Mouse (Mus musculus) midbrain, embryonic 11.5 days (tissue): ENCODE data around the gene Slc30a3. TPM values are rescaled to one million over a fixed set of nuclear protein-coding genes. Genes with fewer than 3 reads are reported as not detected.
"Not testable (repeated sequence)": the region's sequence is repeated elsewhere in the genome, so short reads cannot be mapped to it uniquely, and the experiment has no call there.

ENCODE experiments used
- ATAC-seq: fragments of 200-750 bp; cut with Nextera tagmentation; 2 replicates; pipeline ENCODE4 v1.8.0; 2017; ENCODE audit warnings: moderate TSS enrichment, moderate library complexity; ENCODE audit not compliant: low FRiP score
- DNase-seq: peaks from one replicate; pipeline ENCODE4 v3.0.0; 2015; ENCODE audit warnings: low spot score; ENCODE audit errors: missing footprints
- H3K27ac ChIP-seq: fragments of 300-500 bp; sonication (generic); 2 replicates; pipeline ENCODE4 v1.5.1; 2014; ENCODE audit warnings: low read depth, low read length
- H3K27me3 ChIP-seq: fragments of 300-500 bp; sonication (generic); 2 replicates; pipeline ENCODE4 v1.6.1; 2014; ENCODE audit warnings: mild to moderate bottlenecking, low read length, moderate library complexity, mixed read lengths; ENCODE audit not compliant: control insufficient read depth, insufficient read depth
- H3K36me3 ChIP-seq: fragments of 300-500 bp; sonication (generic); 2 replicates; pipeline ENCODE4 v1.6.1; 2014; ENCODE audit warnings: mild to moderate bottlenecking, low read length, moderate library complexity, mixed read lengths; ENCODE audit not compliant: control insufficient read depth, insufficient read depth
- H3K4me1 ChIP-seq: fragments of 300-500 bp; sonication (generic); 2 replicates; pipeline ENCODE4 v1.6.1; 2014; ENCODE audit warnings: low read length; ENCODE audit not compliant: control insufficient read depth, insufficient read depth
- H3K4me2 ChIP-seq: fragments of 300-500 bp; sonication (generic); 2 replicates; pipeline ENCODE4 v1.6.1; 2014; ENCODE audit warnings: mild to moderate bottlenecking, moderate library complexity
- H3K4me3 ChIP-seq: fragments of 300-500 bp; sonication (generic); 2 replicates; pipeline ENCODE4 v1.5.1; 2014; ENCODE audit warnings: low read depth, low read length
- H3K9ac ChIP-seq: fragments of 300-500 bp; sonication (generic); 2 replicates; pipeline ENCODE4 v1.6.1; 2014; ENCODE audit warnings: low read length
- H3K9me3 ChIP-seq: fragments of 300-500 bp; sonication (generic); 2 replicates; pipeline ENCODE4 v1.6.1; 2016; ENCODE audit warnings: low read length; ENCODE audit not compliant: control insufficient read depth
- WGBS: fragments of 180-500 bp; shearing (Covaris S2); extraction: QIAGEN DNeasy Blood & Tissue Kit; methylation state at CpG from one replicate; pipeline ENCODE4 v1.1.7; 2014; 5-methylcytosine and 5-hydroxymethylcytosine counted together
- polyA plus RNA-seq: library from polyadenylated mRNA; unstranded; fragments of >200 nt; fragmentation: Nextera tagmentation; extraction: Ambion mirVana; gene quantifications from 2 replicates; pipeline ENCODE4 v1.2.1, GENCODE M21; 2014

Gene Slc30a3
- polyA plus RNA-seq, 1 experiment from 2014 or later: 6.9 TPM

- no peak overlapping the region for H3K27ac ChIP-seq
- no peaks in the 10 kb centered on the region for H3K9me3 ChIP-seq
- no peak overlapping the region for H3K9ac ChIP-seq
- ATAC-seq: no peak
- H3K4me3 ChIP-seq: no peak overlapping the region
- H3K4me1 ChIP-seq: no peaks in the 10 kb centered on the region
- H3K36me3 ChIP-seq: peaks cover 41% of the 10 kb centered on the region
- H3K4me2 ChIP-seq: no peak overlapping the region
- no peaks in the 10 kb centered on the region for H3K27me3 ChIP-seq
- 92% methylated on average over 3 of the region's 3 CpGs for whole genome bisulfite sequencing
- no peak for DNase-seq
These were observed 38.2 kb downstream of the Slc30a3 start for GRCm38 (mm10) chr5:31069810-31070209.

DNA sequence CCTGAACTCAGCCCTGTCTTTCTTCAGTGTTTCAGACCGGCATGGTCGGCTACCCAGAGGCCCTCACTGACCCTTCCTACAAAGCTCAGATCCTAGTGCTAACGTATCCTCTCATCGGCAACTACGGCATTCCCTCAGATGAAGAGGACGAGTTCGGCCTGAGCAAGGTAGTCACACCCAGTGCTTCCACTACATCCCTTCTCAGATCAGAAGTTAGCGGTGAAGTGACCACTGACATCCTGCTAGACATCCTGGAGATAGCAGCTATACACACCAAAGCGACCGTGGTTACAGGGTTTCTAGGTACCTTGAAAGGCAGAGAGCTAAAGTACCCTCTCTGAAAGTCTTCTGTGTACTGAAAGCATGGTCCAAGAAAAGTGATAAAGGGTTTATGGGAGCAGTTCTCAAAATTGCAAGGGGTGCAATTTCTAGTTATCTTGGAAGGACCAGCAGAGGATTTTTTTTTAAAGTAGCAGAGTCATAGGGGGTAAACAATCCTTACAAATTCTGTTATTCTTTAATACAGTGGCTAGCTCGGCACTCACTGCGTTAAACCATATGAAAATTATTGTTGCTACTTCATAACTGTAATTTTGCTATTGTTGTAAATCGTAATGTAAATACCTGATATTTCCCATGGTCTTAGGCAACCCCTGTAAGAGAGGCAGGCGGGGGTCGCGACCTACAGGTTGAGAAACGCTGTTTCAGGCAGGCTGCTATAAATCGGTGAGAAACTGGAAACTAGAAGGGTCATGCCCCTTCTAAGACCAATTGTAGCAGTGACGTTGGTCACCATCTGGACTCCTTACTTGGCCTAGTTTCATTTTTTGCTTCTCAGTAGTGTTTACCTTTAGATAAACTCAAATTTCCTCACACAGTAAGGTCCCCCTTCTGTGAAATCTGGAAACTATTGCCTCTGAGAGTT lies 52.6 kb downstream of the Slc30a3 start:
- DNase-seq (peak; percentile 95), ATAC-seq (no peak; the same call in 1 of the 2 replicates)
- H3K4me1 ChIP-seq: peaks cover 13% of the 10 kb centered on the region; the same call in 1 of the 2 replicates
- H3K27ac ChIP-seq: no peak overlapping the region; the same call in 1 of the 2 replicates
- H3K9ac ChIP-seq: peak overlapping the region; percentile 79
- peak overlapping the region; percentile 83 for H3K4me2 ChIP-seq
- WGBS: 20% methylated on average over 19 of the region's 19 CpGs
- no peaks in the 10 kb centered on the region for H3K9me3 ChIP-seq
- peaks cover 6% of the 10 kb centered on the region for H3K36me3 ChIP-seq
- peak overlapping the region; percentile 55 for H3K4me3 ChIP-seq
- H3K27me3 ChIP-seq: no peaks in the 10 kb centered on the region

- WGBS: under 1% methylated on average over 64 of the region's 64 CpGs
- no peaks in the 10 kb centered on the region for H3K9me3 ChIP-seq
- peak within 1 kb of the TSS; percentile 79 for H3K9ac ChIP-seq
- H3K4me3 ChIP-seq: peak within 1 kb of the TSS; percentile 55
- H3K27ac ChIP-seq: peak within 1 kb of the TSS; percentile 40; the same call in 1 of the 2 replicates
- peak within 1 kb of the TSS; percentile 83 for H3K4me2 ChIP-seq
- peaks cover 2% of the 10 kb centered on the region for H3K36me3 ChIP-seq
- no peaks in the 10 kb centered on the region for H3K27me3 ChIP-seq
- ATAC-seq (peak; percentile 98), DNase-seq (peak; percentile 99)
- H3K4me1 ChIP-seq: peaks cover 13% of the 10 kb centered on the region; the same call in 1 of the 2 replicates
These were observed 53.5 kb downstream of the Slc30a3 start, which contains the start of gene Cad for GRCm38 (mm10) chr5:31054261-31055215. TSS of gene Cad (plus strand) at chr5:31054780.

GRCm38 (mm10) chr5:31053728-31054127 lies 54.3 kb downstream of the Slc30a3 start:
- not testable (repeated sequence) for H3K27me3 ChIP-seq, H3K4me3 ChIP-seq, H3K27ac ChIP-seq, H3K36me3 ChIP-seq, ATAC-seq, H3K9me3 ChIP-seq
- 64% methylated on average over 4 of the region's 4 CpGs for WGBS
- Histone ChIP-seq H3K4me1 (peaks cover 15% of the 10 kb centered on the region; the same call in 1 of the 2 replicates), H3K4me2 (peak overlapping the region; percentile 83), H3K9ac (peak overlapping the region; percentile 79)
- peak; percentile 86 for DNase-seq

- Histone ChIP-seq H3K9me3 (no peaks in the 10 kb centered on the region), H3K27ac (no peak overlapping the region)
- no peak for ATAC-seq
These were observed 57.6 kb downstream of the Slc30a3 start for GRCm38 (mm10) chr5:31050427-31050826.

DNA sequence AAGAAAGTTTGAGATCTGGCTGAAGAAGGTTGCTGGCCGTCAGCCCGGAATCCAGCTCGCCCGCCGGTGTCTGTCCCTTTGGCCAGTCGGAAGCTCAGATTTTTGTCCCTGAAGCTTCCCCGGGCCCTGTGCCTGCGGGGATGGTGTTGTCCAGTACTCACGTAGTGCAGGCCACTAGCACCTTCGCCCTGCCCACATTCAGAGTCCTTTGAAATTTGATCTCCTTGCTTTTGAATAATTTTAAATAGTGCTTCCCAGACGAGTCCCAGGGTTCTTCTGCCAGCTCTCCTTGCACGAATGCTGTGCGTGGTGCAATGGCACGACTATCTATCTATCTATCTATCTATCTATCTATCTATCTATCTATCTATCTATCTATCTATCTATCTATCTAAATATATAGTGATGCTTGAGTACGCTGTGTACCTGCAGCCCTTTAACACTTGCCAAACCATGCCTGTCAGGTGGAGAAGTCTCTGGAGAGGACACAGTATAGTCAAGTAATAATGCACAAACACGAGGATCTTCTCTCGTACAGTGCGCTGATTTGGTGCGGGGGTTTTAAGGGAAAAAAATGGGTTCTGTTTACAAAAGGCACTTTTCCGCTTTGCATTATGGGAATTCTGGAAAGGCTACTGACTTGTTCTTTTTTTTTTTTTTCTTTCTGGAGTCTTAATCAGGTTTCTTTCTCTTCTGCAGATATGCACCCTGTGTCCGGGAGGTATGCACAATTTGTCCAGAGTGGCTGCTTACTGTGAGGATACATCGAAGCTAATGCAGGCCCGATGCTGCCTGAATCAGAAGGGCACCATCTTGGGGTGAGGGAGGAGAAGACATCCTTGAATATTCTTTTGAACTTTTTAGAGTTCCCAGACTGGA lies 59.0 kb downstream of the Slc30a3 start, which contains the start of gene Slc5a6:
TSS of gene Slc5a6 (minus strand) at position 162 of the 879 bp plus-strand sequence.
- no peaks in the 10 kb centered on the region for H3K27me3 ChIP-seq
- 0 out of 2 replicates have a peak, but pooled peaks cover 2% of the 10 kb centered on the region for H3K36me3 ChIP-seq
- H3K27ac ChIP-seq: peak within 1 kb of the TSS; percentile 87
- H3K9ac ChIP-seq: peak within 1 kb of the TSS; percentile 90
- under 1% methylated on average over 23 of the region's 23 CpGs for WGBS
- peak; percentile 48 for ATAC-seq
- DNase-seq: peak; percentile 93
- H3K9me3 ChIP-seq: no peaks in the 10 kb centered on the region
- H3K4me3 ChIP-seq: peak within 1 kb of the TSS; percentile 73
- peaks cover 5% of the 10 kb centered on the region; the same call in 1 of the 2 replicates for H3K4me1 ChIP-seq
- peak within 1 kb of the TSS; percentile 84 for H3K4me2 ChIP-seq

More at GRCm38 (mm10) chr5:31050427-31050826, 57.6 kb downstream of the Slc30a3 start:
- Histone ChIP-seq H3K9ac (no peak overlapping the region), H3K4me1 (peaks cover 9% of the 10 kb centered on the region; the same call in 1 of the 2 replicates), H3K4me2 (no peak overlapping the region), H3K27me3 (no peaks in the 10 kb centered on the region), H3K4me3 (no peak overlapping the region), H3K36me3 (0 out of 2 replicates have a peak, but pooled peaks cover 2% of the 10 kb centered on the region)
- no peak for DNase-seq

GRCm38 (mm10) chr5:31047848-31048762 lies 59.9 kb downstream of the Slc30a3 start, which contains the start of gene Atraid:
TSS of gene Atraid (plus strand) at chr5:31048312.
- peak; percentile 97 for ATAC-seq
- no peaks in the 10 kb centered on the region for H3K27me3 ChIP-seq
- peak within 1 kb of the TSS; percentile 90 for H3K9ac ChIP-seq
- H3K27ac ChIP-seq: peak within 1 kb of the TSS; percentile 87
- peak; percentile 100 for DNase-seq
- peak within 1 kb of the TSS; percentile 73 for H3K4me3 ChIP-seq
- H3K36me3 ChIP-seq: 0 out of 2 replicates have a peak, but pooled peaks cover 2% of the 10 kb centered on the region
- under 1% methylated on average over 71 of the region's 73 CpGs for WGBS
- no peaks in the 10 kb centered on the region for H3K9me3 ChIP-seq
- 0 out of 2 replicates have a peak, but pooled peaks cover 2% of the 10 kb centered on the region for H3K4me1 ChIP-seq
- peak within 1 kb of the TSS; percentile 84 for H3K4me2 ChIP-seq
